Mouse (Mus musculus): ENCODE data around the gene Invs. TPM values are rescaled to one million over a fixed set of nuclear protein-coding genes. Genes with fewer than 3 reads are reported as not detected.
"Not testable (repeated sequence)": the region's sequence is repeated elsewhere in the genome, so short reads cannot be mapped to it uniquely, and the experiment has no call there.

The Invs gene
- polyA plus RNA-seq, 1 experiment: 10.9 TPM

- no peak for DNase-seq (ENCODE audit: extremely low spot score in 1 of 2, low spot score in 1 of 2)
Measured at GRCm38 (mm10) chr4:48322095-48322494, 42.5 kb downstream of the Invs start.

- DNase-seq (ENCODE audit: extremely low spot score in 1 of 2, low spot score in 1 of 2): peak in 1 of 2 experiments; percentile 16
Measured at GRCm38 (mm10) chr4:48327192-48327591, 47.6 kb downstream of the Invs start.

DNA sequence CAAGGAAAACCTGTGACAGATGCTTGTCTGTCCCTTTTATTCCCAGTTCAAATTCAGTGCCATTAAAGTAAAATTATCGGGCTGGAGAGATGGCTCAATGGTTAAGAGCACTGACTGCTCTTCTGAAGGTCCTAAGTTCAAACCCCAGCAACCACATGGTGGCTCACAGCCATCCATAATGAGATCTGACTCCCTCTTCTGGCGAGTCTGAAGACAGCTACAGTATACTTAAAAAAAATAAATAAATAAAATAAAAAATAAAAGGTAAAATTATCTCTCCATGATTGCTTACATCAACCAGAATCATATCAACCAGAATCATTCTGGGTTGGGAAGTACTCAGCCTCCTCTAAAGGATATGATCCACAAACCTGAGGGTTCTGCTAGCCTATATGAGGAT is 48.5 kb downstream of the Invs start:
- no peak for DNase-seq (ENCODE audit: extremely low spot score in 1 of 2, low spot score in 1 of 2)

DNA sequence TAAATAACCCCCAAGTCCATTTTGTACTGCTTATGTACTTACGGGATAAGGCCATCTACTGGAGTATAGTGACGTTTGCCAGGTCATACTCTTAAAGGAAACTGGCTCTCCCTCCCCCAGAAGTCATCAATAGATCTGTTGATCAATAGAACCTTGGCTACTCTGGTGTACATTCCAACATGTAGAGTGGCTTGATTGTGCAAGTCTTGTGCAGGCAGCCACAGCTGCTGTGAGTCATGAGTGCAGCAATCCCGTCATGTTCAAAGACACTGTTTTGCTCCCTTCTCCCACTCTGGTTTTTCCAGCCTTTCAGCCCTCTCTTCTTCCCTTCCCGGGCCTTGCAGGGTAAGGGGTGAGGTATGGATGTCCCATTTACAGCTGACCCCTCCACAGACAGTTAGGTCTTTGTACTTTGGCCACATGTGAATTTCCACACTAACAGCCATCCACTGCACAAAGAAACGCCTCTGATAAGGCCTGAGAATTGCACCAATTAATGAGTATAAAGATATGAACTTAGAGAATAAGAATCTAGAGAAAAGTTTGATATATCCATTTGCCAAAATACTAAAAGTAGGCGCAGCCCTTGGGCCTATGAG is 53.0 kb downstream of the Invs start:
- no peak for DNase-seq (ENCODE audit: extremely low spot score in 1 of 2, low spot score in 1 of 2)

- no peak for DNase-seq (ENCODE audit: extremely low spot score in 1 of 2, low spot score in 1 of 2)
Measured at GRCm38 (mm10) chr4:48334927-48335763, 55.6 kb downstream of the Invs start.

- no peak for DNase-seq (ENCODE audit: extremely low spot score in 1 of 2, low spot score in 1 of 2)
Measured at GRCm38 (mm10) chr4:48342705-48343104, 63.1 kb downstream of the Invs start.

GRCm38 (mm10) chr4:48362367-48362766 is 82.8 kb downstream of the Invs start:
- DNase-seq (ENCODE audit: extremely low spot score in 1 of 2, low spot score in 1 of 2): no peak

- peak; percentile 27 to 30 for DNase-seq (ENCODE audit: extremely low spot score in 1 of 2, low spot score in 1 of 2)
Measured at GRCm38 (mm10) chr4:48371037-48371436, 91.5 kb downstream of the Invs start.

DNA sequence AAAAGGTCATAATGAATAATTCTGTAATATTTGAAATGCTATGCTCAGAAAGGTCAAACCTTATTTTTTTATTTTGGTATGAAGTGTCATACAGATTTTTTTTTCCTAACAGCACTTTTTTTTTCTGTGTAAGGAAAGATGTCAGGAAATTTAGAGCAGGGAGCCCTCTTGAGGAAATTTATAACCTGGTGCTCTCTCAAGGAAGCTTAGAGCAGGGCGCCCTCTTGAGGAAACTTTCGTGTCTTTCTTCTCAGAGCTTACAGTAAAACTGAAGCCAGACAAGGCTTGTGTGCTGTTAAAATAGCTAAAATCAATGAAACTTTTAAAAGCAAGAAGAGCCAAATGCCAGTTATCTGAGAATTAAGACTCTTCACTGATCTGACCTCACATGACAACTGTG is 101.4 kb downstream of the Invs start:
- DNase-seq (ENCODE audit: extremely low spot score in 1 of 2, low spot score in 1 of 2): peak; percentile 67 to 95

DNA sequence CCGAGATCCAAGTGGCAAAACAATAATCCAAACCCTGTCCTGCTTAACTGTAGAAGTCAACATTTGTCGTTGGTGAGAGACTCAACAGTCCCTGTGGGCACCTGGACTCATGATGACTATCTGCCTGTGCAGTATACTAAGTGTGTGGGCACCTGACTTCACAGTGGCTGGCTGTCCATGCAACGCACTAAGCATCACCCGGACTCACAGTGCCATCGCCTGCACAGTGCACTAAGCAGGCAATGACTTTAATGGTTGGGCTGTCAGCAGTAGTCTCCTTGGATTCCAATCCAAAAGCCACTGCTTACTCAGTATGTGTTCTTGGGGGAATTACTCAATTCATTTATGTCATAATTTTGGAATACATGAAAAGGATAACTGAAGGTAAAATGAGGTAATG is 102.9 kb downstream of the Invs start:
- DNase-seq (ENCODE audit: extremely low spot score in 1 of 2, low spot score in 1 of 2): no peak

GRCm38 (mm10) chr4:48396949-48397348 is 117.4 kb downstream of the Invs start:
- no peak for DNase-seq (ENCODE audit: extremely low spot score in 1 of 2, low spot score in 1 of 2)

DNA sequence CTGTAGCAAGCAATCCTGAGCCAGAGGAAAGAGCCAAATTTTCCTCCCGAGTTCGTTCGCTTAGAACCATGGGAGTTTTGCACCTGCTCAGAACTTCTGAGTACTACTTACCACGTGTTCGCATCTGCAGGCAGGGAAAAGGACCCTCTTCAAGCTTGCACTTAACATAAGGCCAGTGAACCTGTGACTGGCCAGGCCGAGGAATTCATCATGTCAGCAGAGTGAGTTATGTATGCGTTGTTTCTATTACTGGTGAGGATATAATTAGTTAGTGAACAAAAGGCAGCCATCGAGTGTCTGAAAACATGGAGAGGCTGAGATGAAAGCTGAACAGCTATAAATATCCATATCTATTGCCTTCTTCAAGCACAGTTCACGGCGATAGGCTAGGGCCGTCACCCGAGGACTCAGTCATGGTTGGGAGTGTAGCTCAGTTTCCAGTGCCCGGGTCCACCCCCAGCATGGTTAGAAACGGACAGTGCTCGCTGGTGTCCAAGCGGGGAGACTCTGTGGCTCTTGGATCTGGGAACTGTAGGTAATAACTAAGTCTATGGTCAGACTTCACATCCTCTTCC is 123.6 kb downstream of the Invs start:
- no peak for DNase-seq (ENCODE audit: extremely low spot score in 1 of 2, low spot score in 1 of 2)

GRCm38 (mm10) chr4:48405724-48406491 is 126.3 kb downstream of the Invs start:
- not testable (repeated sequence) for DNase-seq (ENCODE audit: extremely low spot score in 1 of 2, low spot score in 1 of 2)

DNA sequence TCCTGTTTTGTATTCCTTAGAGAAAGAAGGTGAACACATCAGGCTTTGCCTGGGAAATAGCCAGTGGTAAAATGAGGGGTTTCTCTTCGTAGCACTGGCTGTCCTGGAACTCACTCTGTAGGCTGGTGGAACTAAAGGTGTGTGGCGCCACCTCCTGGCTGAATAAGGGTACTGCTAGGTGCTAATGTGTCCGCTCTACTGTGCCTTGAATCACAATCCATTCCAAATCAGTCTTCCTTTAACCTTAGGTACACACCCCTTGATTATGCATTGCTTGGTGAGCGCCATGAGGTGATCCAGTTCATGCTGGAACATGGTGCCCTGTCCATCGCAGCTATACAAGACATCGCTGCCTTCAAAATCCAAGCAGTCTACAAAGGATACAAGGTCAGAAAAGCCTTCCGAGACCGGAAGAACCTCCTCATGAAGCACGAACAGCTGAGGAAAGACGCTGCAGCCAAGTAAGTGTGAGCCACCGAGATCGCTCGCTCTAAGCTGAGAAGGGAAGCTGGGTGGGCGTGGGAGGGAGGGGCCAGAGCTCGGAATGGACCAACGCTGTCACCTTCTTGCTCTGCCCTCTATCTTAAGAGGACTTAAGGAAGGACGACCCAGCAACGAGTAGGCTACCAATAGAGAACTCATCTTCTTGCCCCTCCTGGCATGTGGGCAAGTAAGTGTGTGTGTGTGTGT is 127.9 kb downstream of the Invs start:
- peak in 1 of 2 experiments; percentile 74 for DNase-seq (ENCODE audit: extremely low spot score in 1 of 2, low spot score in 1 of 2)

DNA sequence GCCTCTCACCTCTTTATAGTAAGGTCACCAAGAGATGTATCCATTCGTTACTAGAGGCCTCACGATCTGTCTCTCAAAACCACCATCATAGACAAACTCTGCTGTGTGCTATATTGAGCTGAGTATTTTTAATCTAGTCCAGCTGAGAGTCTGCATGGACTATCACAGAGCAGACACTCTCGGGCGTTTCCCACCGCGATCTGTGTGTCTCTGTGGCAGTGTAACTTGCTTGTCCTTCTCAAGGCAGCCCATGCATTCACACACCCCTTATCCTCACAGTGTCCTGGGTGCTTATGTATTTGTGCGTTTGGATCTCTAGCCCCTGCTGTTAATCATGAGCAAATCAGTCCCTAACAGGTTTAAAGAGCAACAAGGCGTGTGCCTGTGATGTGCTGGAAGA is 133.9 kb downstream of the Invs start:
- no peak for DNase-seq (ENCODE audit: extremely low spot score in 1 of 2, low spot score in 1 of 2)

DNA sequence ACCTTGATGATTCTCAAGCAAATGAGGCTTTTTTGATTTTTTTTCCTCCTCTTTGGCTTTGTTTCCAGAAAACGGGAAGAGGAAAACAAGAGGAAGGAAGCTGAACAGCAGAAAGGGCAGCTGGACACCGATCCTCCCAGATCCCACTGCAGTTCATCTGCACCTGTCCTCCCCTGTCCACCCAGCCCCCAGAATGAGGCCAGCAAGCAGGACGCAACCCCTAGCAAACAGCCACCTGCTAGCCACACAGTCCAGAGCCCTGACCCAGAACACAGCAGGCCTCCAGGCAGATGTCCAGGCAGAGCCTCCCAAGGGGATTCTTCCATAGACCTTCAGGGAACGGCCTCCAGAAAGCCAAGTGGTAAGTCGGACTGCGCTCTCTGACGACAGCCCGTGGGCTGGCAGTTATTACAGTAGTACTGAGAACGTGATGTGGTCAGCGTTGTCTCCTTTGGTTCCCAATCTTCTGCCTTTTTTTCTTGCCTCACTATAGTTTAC is 136.3 kb downstream of the Invs start:
- no peak for DNase-seq (ENCODE audit: extremely low spot score in 1 of 2, low spot score in 1 of 2)

- no peak for DNase-seq (ENCODE audit: extremely low spot score in 1 of 2, low spot score in 1 of 2)
Measured at GRCm38 (mm10) chr4:48418831-48419468, 139.4 kb downstream of the Invs start.

GRCm38 (mm10) chr4:48422633-48423032 is 143.1 kb downstream of the Invs start:
- DNase-seq (ENCODE audit: extremely low spot score in 1 of 2, low spot score in 1 of 2): no peak

- DNase-seq (ENCODE audit: extremely low spot score in 1 of 2, low spot score in 1 of 2): no peak
Measured at GRCm38 (mm10) chr4:48423738-48424137, 144.2 kb downstream of the Invs start.

DNA sequence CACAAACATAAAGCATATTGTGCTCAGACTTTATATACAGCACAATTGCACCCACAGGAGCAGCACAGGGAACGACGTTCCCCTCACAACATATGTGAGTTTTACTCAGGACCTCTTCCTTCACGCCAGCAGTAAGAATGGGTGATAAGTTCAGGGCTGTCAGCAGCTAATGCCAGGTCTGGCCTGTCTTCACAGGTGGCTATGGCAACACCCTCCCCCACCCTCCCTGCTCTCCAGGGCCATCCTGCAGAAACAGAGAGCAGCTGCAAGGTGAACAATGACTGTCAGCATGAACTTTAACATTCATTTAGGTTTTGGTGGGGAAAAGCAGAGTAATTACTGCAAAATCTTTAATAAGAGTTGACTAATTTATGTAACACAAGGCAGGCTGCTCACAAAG is 147.9 kb downstream of the Invs start:
- DNase-seq (ENCODE audit: extremely low spot score in 1 of 2, low spot score in 1 of 2): no peak

Data from frontal cortex, adult 2 months (tissue).